Mouse (Mus musculus) liver, adult 10 weeks (tissue): ENCODE measurements around the gene Vmn1r13. TPM values are rescaled to one million over a fixed set of nuclear protein-coding genes. Genes with fewer than 3 reads are reported as not detected.

ENCODE experiments used
- polyA plus RNA-seq: library from polyadenylated mRNA; stranded (reverse); fragments of 350-450 nt; fragmentation: Illumina TruSeq; extraction: RNeasy Lipid Tissue Mini Kit (QIAGEN cat#74804); gene quantifications from one replicate; pipeline ENCODE4 v1.2.3, GENCODE M21; 2014; ENCODE audit warnings: low read depth, low replicate concordance

Gene Vmn1r13
- polyA plus RNA-seq, result not detected

DNA sequence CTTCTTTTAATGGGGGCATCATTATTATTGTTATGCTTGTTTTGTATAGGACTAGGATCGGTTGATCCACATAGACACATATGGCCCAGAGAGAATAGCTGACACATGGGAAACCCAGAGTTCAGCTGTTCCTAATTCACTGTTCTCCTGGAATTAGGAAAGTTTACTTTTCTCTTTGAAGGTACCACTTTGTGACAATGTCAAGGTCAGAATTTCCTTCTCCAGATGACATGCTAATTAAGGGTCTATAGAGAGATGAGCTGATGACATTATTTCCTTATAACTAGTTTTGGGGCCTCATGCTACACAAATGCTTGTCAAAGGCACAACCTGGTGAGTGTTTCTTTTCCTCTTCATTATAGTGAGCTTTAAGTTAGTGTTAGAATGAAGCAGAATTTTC is at the start of gene Vmn1r13:
Gene Vmn1r13 (plus strand): TSS at position 301 of the 400 bp plus-strand sequence.

DNA sequence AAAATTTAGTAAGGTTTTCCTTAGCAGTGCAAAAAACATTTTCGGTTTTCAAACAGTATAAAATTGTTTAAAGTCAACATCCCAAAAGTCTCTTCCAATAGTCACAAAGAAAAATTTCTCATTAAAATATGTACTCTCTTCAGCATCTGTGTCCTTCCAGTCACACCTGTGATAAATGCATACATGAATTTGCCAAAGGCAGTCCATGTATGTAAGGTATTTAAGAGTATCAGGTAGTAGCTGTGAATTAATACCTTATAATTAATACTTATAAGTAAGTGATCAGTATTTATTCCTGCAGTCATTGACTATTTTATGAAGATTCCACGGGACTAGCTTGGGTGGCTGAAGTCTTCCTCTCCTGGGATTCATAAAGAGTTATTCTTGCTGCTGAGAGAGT is 46.5 kb upstream of the Vmn1r13 start, which contains the start of gene Vmn1r12:
Gene Vmn1r12 (plus strand): TSS at position 301 of the 400 bp plus-strand sequence.

DNA sequence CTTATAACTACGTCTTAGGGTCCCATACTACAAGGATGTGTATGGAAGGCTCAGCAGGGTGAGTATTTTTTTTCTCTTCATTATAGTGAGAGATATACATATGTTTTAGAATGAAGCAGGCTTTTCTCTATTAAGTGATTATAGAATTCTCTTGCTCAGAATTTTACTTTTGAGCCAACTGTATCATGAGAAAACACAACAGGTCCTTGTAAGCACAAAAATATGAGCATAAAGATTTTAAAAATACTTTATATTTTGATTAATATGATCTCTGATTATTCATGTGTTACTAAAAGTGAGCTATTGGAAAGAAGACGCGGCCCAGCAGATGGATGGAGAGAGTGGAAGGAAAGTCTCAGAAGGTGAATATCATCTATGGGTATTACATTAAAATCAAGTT is 28.3 kb downstream of the Vmn1r13 start, which contains the start of gene Vmn1r14:
Gene Vmn1r14 (plus strand): TSS at position 301 of the 400 bp plus-strand sequence.

DNA sequence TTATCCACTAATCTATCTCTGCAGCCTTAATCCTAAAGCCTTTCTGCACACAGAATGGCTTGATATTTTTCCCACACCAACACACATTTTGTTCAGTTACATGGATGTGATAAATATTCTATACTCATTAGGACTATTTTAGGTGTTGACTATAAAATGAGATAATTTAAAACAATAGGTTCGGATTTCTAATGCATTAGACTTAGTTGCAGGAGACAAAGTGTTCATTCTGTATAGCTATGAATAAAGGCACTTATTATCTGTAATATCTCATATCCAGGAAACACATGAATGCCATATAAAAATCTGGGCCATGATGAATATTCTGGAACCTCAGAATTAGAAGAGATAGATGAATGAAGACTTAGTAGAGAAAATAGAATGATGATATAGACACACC is 54.6 kb downstream of the Vmn1r13 start, which contains the start of gene Vmn1r15:
Gene Vmn1r15 (plus strand): TSS at position 301 of the 400 bp plus-strand sequence.

Other genes with a start within 250 kb of the Vmn1r13 start
- not detected for gene Vmn1r5, start 233.0 kb upstream of the Vmn1r13 start, polyA plus RNA-seq
- not detected for gene Vmn1r6, start 206.0 kb upstream of the Vmn1r13 start, polyA plus RNA-seq
- not detected for gene Vmn1r7, start 178.0 kb upstream of the Vmn1r13 start, polyA plus RNA-seq
- not detected for gene Vmn1r8, start 171.0 kb upstream of the Vmn1r13 start, polyA plus RNA-seq
- not detected for gene Vmn1r9, start 136.5 kb upstream of the Vmn1r13 start, polyA plus RNA-seq
- not detected for gene Vmn1r10, start 93.8 kb upstream of the Vmn1r13 start, polyA plus RNA-seq
- not detected for gene Vmn1r11, start 69.8 kb upstream of the Vmn1r13 start, polyA plus RNA-seq
- not detected for gene Vmn1r12, start 46.4 kb upstream of the Vmn1r13 start, polyA plus RNA-seq
- gene Vmn1r14, start 28.4 kb downstream of the Vmn1r13 start, polyA plus RNA-seq, result not detected
- gene Vmn1r15, start 54.7 kb downstream of the Vmn1r13 start, polyA plus RNA-seq, result not detected
- gene Vmn1r16, start 126.2 kb downstream of the Vmn1r13 start, polyA plus RNA-seq, result not detected
- gene Vmn1r17, start 160.4 kb downstream of the Vmn1r13 start, polyA plus RNA-seq, result not detected
- gene Vmn1r18, start 192.5 kb downstream of the Vmn1r13 start, polyA plus RNA-seq, result not detected
- gene Vmn1r19, start 200.5 kb downstream of the Vmn1r13 start, polyA plus RNA-seq, result not detected
- not detected for gene Vmn1r20, start 225.6 kb downstream of the Vmn1r13 start, polyA plus RNA-seq